Mouse (Mus musculus) kidney, postnatal 25 days (tissue): ENCODE results near the gene Pgm5.
"Not testable (repeated sequence)": the region's sequence is repeated elsewhere in the genome, so short reads cannot be mapped to it uniquely, and the experiment has no call there.

Experiments used
- DNase-seq, 2 experiments: peaks; one replicate each; pipeline ENCODE4 v3.0.0; 2021; ENCODE audit warnings: mixed read lengths in 2 of 2

The Pgm5 gene

GRCm38 (mm10) chr19:24703168-24703567 lies 158.5 kb downstream of the Pgm5 start:
- not testable (repeated sequence) for DNase-seq

GRCm38 (mm10) chr19:24701716-24702115 lies 159.9 kb downstream of the Pgm5 start:
- peak; percentile 58 to 60 for DNase-seq

GRCm38 (mm10) chr19:24700664-24701063 lies 161.0 kb downstream of the Pgm5 start:
- DNase-seq = no peak

- no peak for DNase-seq
Observed at GRCm38 (mm10) chr19:24699910-24700309, 161.7 kb downstream of the Pgm5 start.

GRCm38 (mm10) chr19:24699196-24699595 lies 162.5 kb downstream of the Pgm5 start:
- peak in 1 of 2 experiments; percentile 30 for DNase-seq

- no peak for DNase-seq
Observed at GRCm38 (mm10) chr19:24698651-24699050, 163.0 kb downstream of the Pgm5 start.

- DNase-seq = no peak
Observed at GRCm38 (mm10) chr19:24697946-24698345, 163.7 kb downstream of the Pgm5 start.

- no peak for DNase-seq
Observed at GRCm38 (mm10) chr19:24692691-24693090, 169.0 kb downstream of the Pgm5 start.

GRCm38 (mm10) chr19:24689531-24689930 lies 172.1 kb downstream of the Pgm5 start:
- peak; percentile 55 to 67 for DNase-seq

- no peak for DNase-seq
Observed at GRCm38 (mm10) chr19:24688327-24688726, 173.3 kb downstream of the Pgm5 start.

- DNase-seq = no peak
Observed at GRCm38 (mm10) chr19:24686411-24686810, 175.2 kb downstream of the Pgm5 start.

GRCm38 (mm10) chr19:24683016-24683720 lies 178.5 kb downstream of the Pgm5 start:
- DNase-seq = peak; percentile 78 to 92

GRCm38 (mm10) chr19:24677242-24677984 lies 184.2 kb downstream of the Pgm5 start:
- no peak for DNase-seq

- no peak for DNase-seq
Observed at GRCm38 (mm10) chr19:24676429-24676828, 185.2 kb downstream of the Pgm5 start.

GRCm38 (mm10) chr19:24673762-24674161 lies 187.9 kb downstream of the Pgm5 start, which contains the start of gene Tmem252:
Gene Tmem252 (plus strand): TSS chr19:24674008.
- peak; percentile 54 to 69 for DNase-seq

- DNase-seq = peak; percentile 50 to 54
Observed at GRCm38 (mm10) chr19:24673331-24673730, 188.3 kb downstream of the Pgm5 start.

- DNase-seq = no peak
Observed at GRCm38 (mm10) chr19:24672366-24672960, 189.2 kb downstream of the Pgm5 start.

- DNase-seq = peak; percentile 63 to 90
Observed at GRCm38 (mm10) chr19:24671571-24671970, 190.1 kb downstream of the Pgm5 start.

GRCm38 (mm10) chr19:24667527-24667926 lies 194.1 kb downstream of the Pgm5 start:
- DNase-seq = no peak

- DNase-seq = no peak
Observed at GRCm38 (mm10) chr19:24665771-24666170, 195.9 kb downstream of the Pgm5 start.

GRCm38 (mm10) chr19:24662346-24662745 lies 199.3 kb downstream of the Pgm5 start:
- DNase-seq = no peak

- DNase-seq = no peak
Observed at GRCm38 (mm10) chr19:24656981-24657380, 204.7 kb downstream of the Pgm5 start.

- DNase-seq = peak; percentile 79 to 82
Observed at GRCm38 (mm10) chr19:24653230-24653799, 208.3 kb downstream of the Pgm5 start.
